Mouse (Mus musculus) lung, embryonic 14.5 days (tissue): ENCODE results near the gene Grn. TPM values are rescaled to one million over a fixed set of nuclear protein-coding genes. Genes with fewer than 3 reads are reported as not detected.
A peak's percentile ranks its signal among the peaks of the same experiment; 100 is the strongest.
"Not testable (repeated sequence)": the region's sequence is repeated elsewhere in the genome, so short reads cannot be mapped to it uniquely, and the experiment has no call there.

Source experiments
- ATAC-seq: fragments of 200-750 bp; cut with Nextera tagmentation; 2 replicates; pipeline ENCODE4 v1.8.0; 2017; ENCODE audit warnings: mild to moderate bottlenecking, moderate TSS enrichment, moderate library complexity; ENCODE audit not compliant: insufficient read depth
- DNase-seq: peaks from one replicate; pipeline ENCODE4 v3.0.0-alpha.2; 2015
- H3K27ac ChIP-seq: fragments of 300-500 bp; sonication (generic); 2 replicates; pipeline ENCODE4 v1.5.1; 2014; ENCODE audit warnings: low read depth, mild to moderate bottlenecking, moderate library complexity
- H3K27me3 ChIP-seq: fragments of 300-500 bp; sonication (generic); 2 replicates; pipeline ENCODE4 v1.6.1; 2014; ENCODE audit warnings: low read length, control low read depth; ENCODE audit not compliant: insufficient read depth
- H3K36me3 ChIP-seq: fragments of 300-500 bp; sonication (generic); 2 replicates; pipeline ENCODE4 v1.6.1; 2014; ENCODE audit warnings: control low read depth; ENCODE audit not compliant: insufficient read depth
- H3K4me1 ChIP-seq: fragments of 300-500 bp; sonication (generic); 2 replicates; pipeline ENCODE4 v1.6.1; 2014; ENCODE audit warnings: antibody characterized with exemption, control low read depth; ENCODE audit not compliant: insufficient read depth
- H3K4me2 ChIP-seq: fragments of 300-500 bp; sonication (generic); 2 replicates; pipeline ENCODE4 v1.6.1; 2014; ENCODE audit warnings: mild to moderate bottlenecking
- H3K4me3 ChIP-seq: fragments of 300-500 bp; sonication (generic); 2 replicates; pipeline ENCODE4 v1.5.1; 2014; ENCODE audit warnings: low read depth, low read length
- H3K9ac ChIP-seq: fragments of 300-500 bp; sonication (generic); 2 replicates; pipeline ENCODE4 v1.6.1; 2014
- H3K9me3 ChIP-seq: fragments of 300-500 bp; sonication (generic); 2 replicates; pipeline ENCODE4 v1.6.1; 2016; ENCODE audit warnings: low read depth, low read length, control low read depth
- CTCF ChIP-seq: IDR thresholded peaks from 2 replicates; pipeline ENCODE4 v1.5.1; 2016; ENCODE audit warnings: antibody characterized with exemption, low read depth
- WGBS: fragments of 180-500 bp; shearing (Covaris S2); extraction: QIAGEN DNeasy Blood & Tissue Kit; methylation state at CpG from one replicate; pipeline ENCODE4 v1.1.7; 2014; 5-methylcytosine and 5-hydroxymethylcytosine counted together
- polyA plus RNA-seq: library from polyadenylated mRNA; unstranded; fragments of >200 nt; fragmentation: Nextera tagmentation; extraction: Ambion mirVana; gene quantifications from 2 replicates; pipeline ENCODE4 v1.2.1, GENCODE M21; 2014

Gene Grn
- polyA plus RNA-seq, 1 experiment from 2014 or later, result 113 TPM

DNA sequence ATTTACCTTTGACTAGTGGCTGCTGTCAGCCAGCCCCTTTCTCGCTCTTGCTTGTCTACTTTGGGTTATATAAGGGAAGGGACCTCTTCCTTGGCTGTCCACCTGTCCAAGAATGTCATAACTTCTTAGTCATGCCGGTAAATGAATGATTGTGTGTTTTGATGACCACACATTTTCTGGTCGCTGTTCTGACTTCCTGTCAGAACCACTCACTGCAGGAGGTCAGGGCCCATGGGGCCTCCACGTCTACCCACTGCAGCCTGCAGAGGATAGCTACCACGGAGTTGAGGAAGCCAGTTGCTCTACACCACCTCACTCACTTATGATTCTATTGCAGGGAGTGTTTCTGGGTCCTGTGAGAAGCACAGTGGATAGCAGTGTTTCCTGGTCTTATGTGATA, 44.0 kb upstream of the Grn start:
- DNase-seq (no peak), ATAC-seq (no peak)
- WGBS, result 48% methylated on average over 5 of the region's 5 CpGs
- H3K36me3 ChIP-seq, result no peaks in the 10 kb centered on the region
- no peak overlapping the region for H3K4me3 ChIP-seq
- H3K27ac ChIP-seq, result no peak overlapping the region
- no peak overlapping the region for H3K4me2 ChIP-seq
- H3K9ac ChIP-seq, result no peak overlapping the region
- TF ChIP-seq CTCF, result no peak
- no peaks in the 10 kb centered on the region for H3K9me3 ChIP-seq
- no peaks in the 10 kb centered on the region for H3K27me3 ChIP-seq
- no peaks in the 10 kb centered on the region for H3K4me1 ChIP-seq

- H3K4me1 ChIP-seq, result peaks cover 11% of the 10 kb centered on the region
- H3K27me3 ChIP-seq, H3K4me2 ChIP-seq, H3K36me3 ChIP-seq, ATAC-seq, H3K4me3 ChIP-seq, H3K9me3 ChIP-seq, H3K27ac ChIP-seq, H3K9ac ChIP-seq, DNase-seq: not testable (repeated sequence)
- WGBS, result 75% methylated on average over 4 of the region's 5 CpGs
Measured at GRCm38 (mm10) chr11:102389436-102389835, 40.7 kb upstream of the Grn start.

DNA sequence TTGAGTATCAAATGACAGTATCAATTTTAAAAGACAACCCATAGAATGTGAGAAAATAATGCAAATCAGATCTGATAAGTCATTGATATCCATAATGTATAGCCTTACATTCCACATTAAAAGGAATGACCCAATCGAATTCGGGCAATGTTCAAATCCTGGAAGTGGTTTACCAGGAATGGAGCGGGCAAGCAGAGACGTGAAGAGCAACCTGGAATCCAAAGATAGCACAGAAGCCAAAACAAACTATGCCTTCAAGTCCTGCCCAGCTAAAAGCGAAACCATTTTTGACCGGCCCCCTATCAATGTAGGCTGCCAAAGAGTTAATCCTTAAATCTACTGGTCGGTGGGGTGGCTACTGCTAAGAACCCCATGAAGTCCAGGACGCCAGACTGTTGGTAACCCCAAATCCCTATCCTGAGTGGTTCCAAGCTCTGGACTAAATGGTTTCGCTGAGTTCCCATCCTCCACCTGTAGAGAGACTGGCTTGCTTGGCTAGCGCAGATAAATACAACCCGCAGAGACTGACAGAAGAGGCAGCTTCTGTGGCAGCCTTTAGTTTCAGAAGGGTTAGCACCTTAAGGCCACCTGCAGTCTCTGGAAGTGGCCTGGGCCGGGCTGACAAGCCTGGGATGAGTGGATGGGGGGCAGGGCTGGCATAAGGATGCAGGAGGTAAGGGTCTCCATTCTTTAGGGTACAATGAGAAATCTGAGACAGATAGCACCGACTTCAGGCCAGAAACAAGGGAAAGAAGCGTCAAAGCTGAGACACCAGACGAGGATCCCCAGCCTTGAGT, 37.5 kb upstream of the Grn start:
- no peaks in the 10 kb centered on the region for H3K36me3 ChIP-seq
- peak overlapping the region; percentile 34 for H3K4me3 ChIP-seq
- no peak for DNase-seq
- no peaks in the 10 kb centered on the region for H3K9me3 ChIP-seq
- WGBS, result 19% methylated on average over 15 of the region's 15 CpGs
- TF ChIP-seq CTCF, result no peak
- H3K4me1 ChIP-seq, result peaks cover 11% of the 10 kb centered on the region
- no peak overlapping the region for H3K9ac ChIP-seq
- no peak overlapping the region for H3K27ac ChIP-seq
- ATAC-seq, result no peak; the same call in 1 of the 2 replicates
- H3K27me3 ChIP-seq, result peaks cover 7% of the 10 kb centered on the region; the same call in 1 of the 2 replicates
- H3K4me2 ChIP-seq, result peak overlapping the region; percentile 80

DNA sequence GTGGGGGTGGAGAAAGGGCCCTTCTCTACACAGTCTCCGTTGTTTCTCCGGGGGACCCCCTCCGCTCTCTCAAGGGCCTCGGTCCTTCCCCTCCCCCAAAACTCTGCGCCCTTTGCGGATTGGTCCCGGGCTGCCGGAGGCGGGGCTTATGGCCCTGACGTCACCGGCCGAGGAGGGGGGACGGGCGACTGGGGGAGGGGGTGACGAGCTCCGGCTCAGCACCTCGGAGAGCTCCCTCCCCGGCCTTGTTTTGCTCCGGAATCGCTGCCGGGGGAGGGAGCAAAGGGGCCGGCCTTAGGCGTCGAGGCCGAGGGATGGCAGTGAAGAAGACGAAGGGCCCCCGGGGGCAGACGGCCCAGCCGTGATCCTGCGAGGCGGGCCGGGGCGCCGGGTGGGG, 36.9 kb upstream of the Grn start, which contains the start of gene Rundc3a:
Rundc3a (plus strand) TSS at position 166 of the 397 bp plus-strand sequence.
- Histone ChIP-seq H3K9me3 (no peaks in the 10 kb centered on the region), H3K4me3 (peak within 1 kb of the TSS; percentile 34), H3K27me3 (peaks cover 12% of the 10 kb centered on the region), H3K4me2 (peak within 1 kb of the TSS; percentile 80), H3K9ac (no peak within 1 kb of the TSS), H3K36me3 (no peaks in the 10 kb centered on the region), H3K4me1 (peaks cover 11% of the 10 kb centered on the region), H3K27ac (no peak within 1 kb of the TSS)
- ATAC-seq (peak; percentile 75), DNase-seq (peak; percentile 91)
- under 1% methylated on average over 33 of the region's 34 CpGs for WGBS
- no peak for TF ChIP-seq CTCF

- WGBS, result 8% methylated on average over 17 of the region's 17 CpGs
- peak; percentile 30 for ATAC-seq
- Histone ChIP-seq H3K4me1 (peaks cover 11% of the 10 kb centered on the region), H3K9me3 (no peaks in the 10 kb centered on the region), H3K27me3 (peaks cover 18% of the 10 kb centered on the region), H3K36me3 (no peaks in the 10 kb centered on the region), H3K4me2 (peak overlapping the region; percentile 80), H3K4me3 (peak overlapping the region; percentile 34), H3K9ac (no peak overlapping the region), H3K27ac (no peak overlapping the region)
- TF ChIP-seq CTCF, result no peak
- DNase-seq, result no peak
Measured at GRCm38 (mm10) chr11:102393719-102394420, 36.2 kb upstream of the Grn start.

DNA sequence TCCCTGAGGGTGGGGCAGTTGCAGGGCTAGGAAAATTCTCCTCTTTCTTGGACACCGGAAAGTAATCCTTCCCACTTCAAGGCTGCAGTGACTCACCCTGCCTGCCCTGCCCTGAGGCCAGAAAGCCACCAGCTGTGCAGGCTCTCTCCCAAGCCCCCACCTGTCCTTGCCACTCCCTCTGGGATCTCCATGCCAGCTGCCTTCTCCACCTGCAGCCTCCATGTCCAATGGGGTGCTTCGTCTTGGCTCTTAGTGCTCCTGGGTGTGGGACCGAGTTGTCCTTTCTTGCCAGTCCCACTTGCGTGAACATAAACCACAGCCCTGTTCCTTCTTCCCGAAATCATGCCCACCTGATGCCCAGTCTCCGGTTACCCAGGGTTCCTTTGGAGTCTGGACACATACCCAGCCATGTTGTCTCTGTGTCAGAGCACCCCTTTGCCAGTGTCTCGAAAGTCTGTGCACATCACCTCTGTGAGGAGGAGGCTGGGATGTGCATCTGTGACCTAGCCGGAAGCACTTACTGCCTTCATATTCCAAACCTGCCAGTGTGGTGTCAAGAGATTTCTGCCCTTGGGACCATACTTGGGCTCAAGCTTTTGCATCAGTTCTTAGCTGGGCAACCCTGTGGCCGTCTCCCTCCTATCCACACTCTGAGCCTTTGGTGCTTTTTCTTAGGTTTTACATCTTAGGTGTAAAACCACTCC, 35.5 kb upstream of the Grn start:
- Histone ChIP-seq H3K9ac (no peak overlapping the region), H3K9me3 (no peaks in the 10 kb centered on the region), H3K27me3 (peaks cover 25% of the 10 kb centered on the region), H3K4me3 (no peak overlapping the region), H3K36me3 (no peaks in the 10 kb centered on the region), H3K4me1 (peaks cover 13% of the 10 kb centered on the region), H3K4me2 (no peak overlapping the region), H3K27ac (no peak overlapping the region)
- ATAC-seq, result no peak
- DNase-seq, result no peak
- 80% methylated on average over 9 of the region's 9 CpGs for WGBS
- TF ChIP-seq CTCF, result no peak

GRCm38 (mm10) chr11:102395250-102395649, 34.9 kb upstream of the Grn start:
- Histone ChIP-seq H3K27ac (no peak overlapping the region), H3K4me3 (no peak overlapping the region), H3K27me3 (peaks cover 32% of the 10 kb centered on the region), H3K36me3 (no peaks in the 10 kb centered on the region), H3K4me1 (peaks cover 16% of the 10 kb centered on the region), H3K9ac (no peak overlapping the region), H3K9me3 (no peaks in the 10 kb centered on the region), H3K4me2 (no peak overlapping the region)
- no peak for DNase-seq
- 7% methylated on average over 5 of the region's 5 CpGs for WGBS
- no peak for ATAC-seq
- TF ChIP-seq CTCF, result no peak
